In the genomic region with DNA sequence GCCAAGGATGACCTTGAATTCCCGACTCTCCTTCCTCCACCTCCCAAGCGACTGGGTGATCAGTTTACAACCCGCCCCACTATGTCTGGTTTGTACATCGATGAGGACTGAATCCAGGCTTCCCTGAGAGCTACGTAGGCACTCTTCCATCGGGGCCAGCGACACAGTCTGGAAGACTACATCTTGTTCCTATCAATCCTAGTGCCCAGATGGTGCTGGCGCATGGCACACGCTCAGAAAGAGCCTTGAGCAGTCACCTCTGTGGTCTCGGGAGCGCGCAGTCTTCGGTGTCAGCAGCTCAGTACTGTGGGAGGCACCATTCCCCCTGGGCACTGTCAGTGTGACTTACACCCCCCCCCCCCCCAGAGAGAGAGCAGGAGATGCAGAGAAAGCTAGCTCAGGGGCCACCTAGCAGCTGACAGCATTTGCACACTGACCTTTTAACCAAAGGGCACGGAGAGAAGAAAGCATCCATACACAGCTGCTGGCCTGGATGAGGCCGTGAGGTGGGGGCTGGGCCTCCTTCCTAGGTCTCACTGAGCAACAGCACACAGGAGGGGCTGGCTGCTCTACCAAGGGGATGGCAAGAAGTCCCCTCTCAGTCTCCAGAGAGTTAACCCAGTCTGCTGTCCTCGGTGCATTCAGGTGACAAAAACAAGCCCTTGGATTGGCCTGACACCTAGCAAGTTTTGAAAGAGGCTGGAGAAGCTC, we compare ENCODE assay signal across 9 mouse cellular contexts. TPM values are rescaled to one million over a fixed set of nuclear protein-coding genes. Genes with fewer than 3 reads are reported as not detected.
DNase-seq lines count a peak whose midpoint lies in the region; ATAC-seq and TF ChIP-seq lines count a peak whose summit lies in the region.
"Had no signal": no experiment of that assay in that cellular context is flagged by ENCODE, and none has a peak within 500 bp of the region (broad histone marks: within the 10 kb centered on the region; RNA-seq: fewer than 3 reads in every experiment).

No protein-coding gene starts in this region.

- intact Hi-C loops in left cerebral cortex, postnatal 25 days (cut with DNase I): no loop called here

- H3K27me3 ChIP-seq in kidney, postnatal 0 days (ENCODE audit: insufficient read depth, low read length): no peaks in the 10 kb centered on the region
- no peaks in the 10 kb centered on the region for H3K27me3 ChIP-seq in hindbrain, embryonic 15.5 days
- no peaks in the 10 kb centered on the region for H3K27me3 ChIP-seq in neural tube, embryonic 13.5 days

- ATAC-seq in kidney, postnatal 0 days (replicated peaks; ENCODE audit: low FRiP score, low read depth): peak; percentile 22; the same call in 1 of the 2 replicates
- no peak for ATAC-seq in hindbrain, embryonic 15.5 days (ENCODE audit: low FRiP score, low read depth)
- no peak for ATAC-seq in neural tube, embryonic 13.5 days (ENCODE audit: low read depth)

- no peak overlapping the region for H3K4me2 ChIP-seq in kidney, postnatal 0 days (ENCODE audit: low read length)
- H3K4me2 ChIP-seq in hindbrain, embryonic 15.5 days: peak overlapping the region; percentile 10
- no peak overlapping the region for H3K4me2 ChIP-seq in neural tube, embryonic 13.5 days

- H3K4me1 ChIP-seq in kidney, postnatal 0 days (replicated peaks; ENCODE audit: insufficient read depth, low read length): peaks cover 48% of the 10 kb centered on the region
- peaks cover 79% of the 10 kb centered on the region for H3K4me1 ChIP-seq in hindbrain, embryonic 15.5 days (replicated peaks)
- peaks cover 96% of the 10 kb centered on the region for H3K4me1 ChIP-seq in neural tube, embryonic 13.5 days (replicated peaks)

- no peak overlapping the region for H3K27ac ChIP-seq in kidney, postnatal 0 days
- 0 out of 2 replicates have a peak overlapping the region, but pooled peaks have one; percentile 14 for H3K27ac ChIP-seq in hindbrain, embryonic 15.5 days (replicated peaks)
- H3K27ac ChIP-seq in neural tube, embryonic 13.5 days (replicated peaks): peak overlapping the region; percentile 29; the same call in 1 of the 2 replicates

- no peak for TF ChIP-seq CTCF in kidney, postnatal 0 days (IDR thresholded peaks at IDR 0.05; ENCODE audit: low read depth)

- no peak overlapping the region for H3K9ac ChIP-seq in kidney, postnatal 0 days (ENCODE audit: low read depth, low read length)
- no peak overlapping the region for H3K9ac ChIP-seq in hindbrain, embryonic 15.5 days
- H3K9ac ChIP-seq in neural tube, embryonic 13.5 days: peak overlapping the region; percentile 35

- no peak for DNase-seq in kidney, postnatal 0 days (ENCODE audit: low spot score)
- DNase-seq in kidney, postnatal 25 days: no peak
- DNase-seq in embryo, embryonic 10.5 days (ENCODE audit: low spot score): peak; percentile 82
- DNase-seq in MN1 (ENCODE audit: low spot score): no peak
- DNase-seq in left cerebral cortex, postnatal 25 days (ENCODE audit: low spot score in 2 of 2): no peak
- DNase-seq in right cerebral cortex, adult 2 months (ENCODE audit: low spot score in 2 of 2): no peak
- DNase-seq: adrenal gland, adult 2 months had no signal

- WGBS in kidney, postnatal 0 days: 38% methylated on average over 16 of the region's 16 CpGs
- WGBS in hindbrain, embryonic 15.5 days: 35% methylated on average over 16 of the region's 16 CpGs
- 26% methylated on average over 16 of the region's 16 CpGs for WGBS in neural tube, embryonic 13.5 days

- no peak overlapping the region for H3K4me3 ChIP-seq in kidney, postnatal 0 days (replicated peaks; ENCODE audit: low read depth, low read length)
- no peak overlapping the region for H3K4me3 ChIP-seq in hindbrain, embryonic 15.5 days
- H3K4me3 ChIP-seq in neural tube, embryonic 13.5 days: no peak overlapping the region

- H3K36me3 ChIP-seq in kidney, postnatal 0 days (ENCODE audit: insufficient read depth, low read length): no peaks in the 10 kb centered on the region
- no peaks in the 10 kb centered on the region for H3K36me3 ChIP-seq in hindbrain, embryonic 15.5 days
- no peaks in the 10 kb centered on the region for H3K36me3 ChIP-seq in neural tube, embryonic 13.5 days

- no peaks in the 10 kb centered on the region for H3K9me3 ChIP-seq in kidney, postnatal 0 days (replicated peaks; ENCODE audit: low read length)
- no peaks in the 10 kb centered on the region for H3K9me3 ChIP-seq in hindbrain, embryonic 15.5 days
- H3K9me3 ChIP-seq in neural tube, embryonic 13.5 days: no peaks in the 10 kb centered on the region

RNA-seq across cellular contexts. Expression of gene Cotl1, which starts 10.3 kb away (rescaled TPM):
- 101 and 117 TPM in 2 replicates for polyA plus RNA-seq in kidney, postnatal 0 days (2015; fragmentation: Nextera tagmentation; extraction: Ambion mirVana)
- polyA plus RNA-seq in hindbrain, embryonic 15.5 days (2015; fragmentation: Nextera tagmentation; extraction: Ambion mirVana): 147 and 151 TPM in 2 replicates
- polyA plus RNA-seq in neural tube, embryonic 13.5 days (2015; fragmentation: Nextera tagmentation; extraction: Ambion mirVana): 121 and 123 TPM in 2 replicates
- total RNA-seq in left cerebral cortex, postnatal 25 days (2021): 10 to 100 TPM; 57.2 to 62.6 TPM

RNA-seq across cellular contexts. Expression of gene Klhl36, which starts 32.0 kb away (rescaled TPM):
- 22.1 and 22.5 TPM in 2 replicates for polyA plus RNA-seq in kidney, postnatal 0 days (2015; fragmentation: Nextera tagmentation; extraction: Ambion mirVana)
- polyA plus RNA-seq in hindbrain, embryonic 15.5 days (2015; fragmentation: Nextera tagmentation; extraction: Ambion mirVana): 17.3 TPM in 2 replicates
- polyA plus RNA-seq in neural tube, embryonic 13.5 days (2015; fragmentation: Nextera tagmentation; extraction: Ambion mirVana): 12.3 and 12.4 TPM in 2 replicates
- total RNA-seq in left cerebral cortex, postnatal 25 days (2021): 1 to 10 TPM; 5.4 to 6.0 TPM

RNA-seq across cellular contexts. Expression of gene Tldc1, which starts 51.8 kb away (rescaled TPM):
- polyA plus RNA-seq in kidney, postnatal 0 days (2015; fragmentation: Nextera tagmentation; extraction: Ambion mirVana): 11.8 and 11.9 TPM in 2 replicates
- 10.1 and 13.2 TPM in 2 replicates for polyA plus RNA-seq in hindbrain, embryonic 15.5 days (2015; fragmentation: Nextera tagmentation; extraction: Ambion mirVana)
- polyA plus RNA-seq in neural tube, embryonic 13.5 days (2015; fragmentation: Nextera tagmentation; extraction: Ambion mirVana): 9.8 and 14.6 TPM in 2 replicates
- total RNA-seq in left cerebral cortex, postnatal 25 days (2021): 10 to 100 TPM; 17.0 to 17.4 TPM
